Mouse (Mus musculus) MEL (cell line): ENCODE measurements at regions not wholly inside any gene's neighbourhood (a gene's known extent, or its start where the extent isn't known, plus 50 kb on each side); places are given as distances from the start of the nearest gene placed in this dataset.

Experiments
- CHD2 ChIP-seq: IDR thresholded peaks from 2 replicates; pipeline ENCODE4 v1.6.1; 2011; ENCODE audit warnings: low read length, improper control_type of control experiment
- CTCF ChIP-seq, 3 experiments: IDR thresholded peaks in 2 of 3; conservative IDR thresholded peaks in 1 of 3; 2 replicates each; pipeline ENCODE4 v1.5.1; 2011 to 2012; ENCODE audit warnings: low read length in 3 of 3, low read depth in 2 of 3, mild to moderate bottlenecking in 2 of 3, improper control_type of control experiment in 1 of 3, inconsistent platforms in 1 of 3, mixed read lengths in 1 of 3, moderate library complexity in 1 of 3; ENCODE audit not compliant: control insufficient read depth in 1 of 3, insufficient read depth in 1 of 3, poor library complexity in 1 of 3, severe bottlenecking in 1 of 3
- ELF1 ChIP-seq: IDR thresholded peaks from 2 replicates; pipeline ENCODE4 v1.6.1; 2014; ENCODE audit warnings: low read depth, mild to moderate bottlenecking, inconsistent platforms, low read length, improper control_type of control experiment, moderate library complexity
- EP300 ChIP-seq, 2 experiments: IDR thresholded peaks; 2 replicates each; pipeline ENCODE4 v1.6.1; 2011; ENCODE audit warnings: improper control_type of control experiment in 2 of 2, low read length in 2 of 2, low read depth in 1 of 2, mild to moderate bottlenecking in 1 of 2
- POLR2A ChIP-seq, 2 experiments: IDR thresholded peaks; 2 replicates each; pipeline ENCODE4 v1.6.1; 2011 to 2012; ENCODE audit warnings: low read length in 2 of 2, mild to moderate bottlenecking in 2 of 2, control low read depth in 1 of 2, improper control_type of control experiment in 1 of 2, low read depth in 1 of 2, moderate library complexity in 1 of 2; ENCODE audit not compliant: control insufficient read depth in 1 of 2, insufficient read depth in 1 of 2, poor library complexity in 1 of 2
- RAD21 ChIP-seq: IDR thresholded peaks from 2 replicates; pipeline ENCODE4 v1.6.1; 2011; ENCODE audit warnings: mild to moderate bottlenecking, low read depth, low read length, improper control_type of control experiment
- TAL1 ChIP-seq: IDR thresholded peaks from 2 replicates; pipeline ENCODE4 v1.6.1; 2012; ENCODE audit warnings: mild to moderate bottlenecking, inconsistent platforms, low read length, moderate library complexity, mixed read lengths
- TCF12 ChIP-seq: IDR thresholded peaks from 2 replicates; pipeline ENCODE4 v1.6.1; 2014; ENCODE audit warnings: low read depth, mild to moderate bottlenecking, inconsistent platforms, low read length, improper control_type of control experiment, moderate library complexity
- USF2 ChIP-seq, 2 experiments: IDR thresholded peaks; 2 replicates each; pipeline ENCODE4 v1.6.1; 2011 to 2012; ENCODE audit warnings: improper control_type of control experiment in 2 of 2, low read length in 2 of 2, borderline replicate concordance in 1 of 2, inconsistent platforms in 1 of 2, low read depth in 1 of 2, mild to moderate bottlenecking in 1 of 2; ENCODE audit not compliant: insufficient read depth in 1 of 2
- ZNF384 ChIP-seq: IDR thresholded peaks from 2 replicates; pipeline ENCODE4 v1.6.1; 2012; ENCODE audit warnings: low read depth, mild to moderate bottlenecking, inconsistent platforms, low read length, improper control_type of control experiment

- TF ChIP-seq CTCF (IDR thresholded peaks at IDR 0.05 in 2 of 3, conservative IDR thresholded peaks at IDR 0.05 in 1 of 3; ENCODE audit: control insufficient read depth in 1 of 3, insufficient read depth in 1 of 3, low read depth in 2 of 3, low read length in 3 of 3, poor library complexity in 1 of 3, severe bottlenecking in 1 of 3) (no peak), POLR2A (IDR thresholded peaks at IDR 0.05; ENCODE audit: control insufficient read depth in 1 of 2, insufficient read depth in 1 of 2, low read depth in 1 of 2, low read length in 2 of 2, poor library complexity in 1 of 2) (no peak), ZNF384 (no peak), TCF12 (no peak), CHD2 (no peak), TAL1 (no peak), ELF1 (no peak), RAD21 (no peak), USF2 (IDR thresholded peaks at IDR 0.05; ENCODE audit: borderline replicate concordance in 1 of 2, insufficient read depth in 1 of 2, low read depth in 1 of 2, low read length in 2 of 2) (no peak), EP300 (IDR thresholded peaks at IDR 0.05; ENCODE audit: low read depth in 1 of 2, low read length in 2 of 2) (no peak)
Measured at GRCm38 (mm10) chr15:67780856-67781255, 1280.1 kb upstream of the Lrrc6 start.
